Mouse (Mus musculus) stomach, postnatal 0 days (tissue): Measurements from ENCODE around the gene Ccdc142.

Source experiments
- CTCF ChIP-seq: IDR thresholded peaks from 2 replicates; pipeline ENCODE4 v1.5.1; 2016; ENCODE audit warnings: antibody characterized with exemption, low read depth, mild to moderate bottlenecking, moderate library complexity
- EP300 ChIP-seq: optimal IDR thresholded peaks from 2 replicates; pipeline ENCODE3; 2016; ENCODE audit warnings: antibody characterized with exemption

DNA sequence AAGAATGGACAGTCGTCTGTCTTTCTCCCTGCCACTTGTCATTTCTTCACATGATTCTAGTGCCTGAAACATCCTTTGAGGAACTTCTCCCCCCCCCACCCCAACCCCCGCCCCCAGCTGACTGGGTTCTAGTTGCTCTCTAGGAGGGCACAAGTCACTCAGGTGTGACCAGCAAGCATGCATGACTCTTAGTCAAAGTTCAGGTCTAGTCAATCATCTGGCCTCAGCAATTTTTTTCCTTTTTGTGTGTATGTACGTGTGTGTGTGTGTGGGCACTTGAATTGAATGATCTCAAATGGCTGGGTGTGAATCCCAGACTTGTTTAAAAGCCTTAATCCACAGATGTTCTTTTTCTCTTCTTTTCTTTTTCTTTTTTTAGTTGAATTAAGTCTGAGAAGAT is 32.8 kb downstream of the Ccdc142 start:
- no peak for TF ChIP-seq CTCF
- TF ChIP-seq EP300: no peak
